Mouse (Mus musculus) forebrain, embryonic 10.5 days (tissue): ENCODE measurements around the gene Hdhd5. TPM values are rescaled to one million over a fixed set of nuclear protein-coding genes. Genes with fewer than 3 reads are reported as not detected.

Experiments used
- DNase-seq: peaks from one replicate; pipeline ENCODE4 v3.0.0-alpha.2; 2017; ENCODE audit warnings: low spot score; ENCODE audit errors: extremely low spot score
- H3K27ac ChIP-seq: fragments of 300-500 bp; sonication (generic); 2 replicates; pipeline ENCODE4 v1.5.1; 2016; ENCODE audit warnings: mild to moderate bottlenecking
- H3K27me3 ChIP-seq: fragments of 300-500 bp; sonication (generic); 2 replicates; pipeline ENCODE4 v1.6.1; 2016; ENCODE audit warnings: mild to moderate bottlenecking; ENCODE audit not compliant: poor library complexity, severe bottlenecking
- H3K36me3 ChIP-seq: fragments of 300-500 bp; sonication (generic); replicated peaks from 2 replicates; pipeline ENCODE4 v1.6.1; 2016; ENCODE audit warnings: mild to moderate bottlenecking, moderate library complexity
- H3K4me1 ChIP-seq: fragments of 300-500 bp; sonication (generic); 2 replicates; pipeline ENCODE4 v1.6.1; 2016
- H3K4me3 ChIP-seq: fragments of 300-500 bp; sonication (generic); 2 replicates; pipeline ENCODE4 v1.5.1; 2016; ENCODE audit warnings: mild to moderate bottlenecking, moderate library complexity
- H3K9me3 ChIP-seq: fragments of 300-500 bp; sonication (generic); 2 replicates; pipeline ENCODE4 v1.6.1; 2016; ENCODE audit warnings: mild to moderate bottlenecking, moderate library complexity
- WGBS: fragments of 180-500 bp; shearing (Covaris S2); methylation state at CpG from one replicate; pipeline ENCODE4 v1.1.7; 2016; 5-methylcytosine and 5-hydroxymethylcytosine counted together
- polyA plus RNA-seq: library from polyadenylated mRNA; unstranded; fragments of >200 nt; fragmentation: Nextera tagmentation; extraction: Ambion mirVana; gene quantifications from 2 replicates; pipeline ENCODE4 v1.2.1, GENCODE M21; 2016

Gene Hdhd5
- polyA plus RNA-seq, 1 experiment from 2014 or later, result 23.6 TPM

DNA sequence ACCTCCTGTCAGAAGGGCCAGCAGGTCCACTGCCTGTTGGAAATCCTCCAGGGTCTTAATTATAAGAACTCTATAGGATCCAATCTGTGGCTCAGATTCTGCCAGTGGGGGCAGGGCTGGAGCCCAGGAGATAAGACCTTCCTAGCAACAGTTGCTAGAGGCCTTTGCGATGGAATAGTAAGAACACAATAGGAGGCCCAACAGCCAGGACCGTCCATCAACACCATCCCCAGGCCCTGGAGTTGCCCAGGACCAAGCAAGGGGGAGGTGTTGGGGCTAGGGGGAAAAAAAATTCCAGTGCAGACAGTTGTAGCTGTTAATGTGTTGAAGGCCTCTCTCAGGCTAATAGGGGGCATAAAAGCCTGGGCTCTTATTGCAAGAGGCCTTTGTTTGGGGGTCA, 19.1 kb upstream of the Hdhd5 start:
- WGBS, result 12% methylated on average over 2 of the region's 2 CpGs

DNA sequence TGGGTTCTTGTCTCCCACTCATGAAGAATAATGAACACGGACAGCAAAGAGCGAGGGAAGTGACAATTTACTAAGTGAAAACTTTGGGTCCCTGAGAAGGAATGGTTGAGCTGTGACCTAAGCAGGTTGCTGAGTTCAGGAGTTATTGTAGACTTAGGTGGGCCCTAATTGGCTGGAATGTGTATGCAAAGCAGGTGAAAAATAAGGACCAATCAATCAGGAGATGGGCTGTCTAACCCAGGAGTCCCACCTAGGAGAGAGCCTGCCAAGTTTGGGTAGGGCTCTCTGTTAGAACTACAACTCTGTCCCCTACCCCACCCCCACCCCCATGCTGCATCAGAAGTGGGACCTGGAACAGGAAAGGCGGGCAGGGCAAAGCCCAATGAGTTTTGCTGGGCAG, 17.5 kb upstream of the Hdhd5 start:
- Histone ChIP-seq H3K4me1 (peaks cover 33% of the 10 kb centered on the region), H3K9me3 (no peaks in the 10 kb centered on the region), H3K27ac (no peak overlapping the region), H3K4me3 (no peak overlapping the region), H3K36me3 (no peaks in the 10 kb centered on the region), H3K27me3 (no peaks in the 10 kb centered on the region)
- 94% methylated on average over 3 of the region's 3 CpGs for WGBS
- no peak for DNase-seq

More for the DNA sequence above, 19.1 kb upstream of the Hdhd5 start:
- Histone ChIP-seq H3K27me3 (no peaks in the 10 kb centered on the region), H3K9me3 (no peaks in the 10 kb centered on the region), H3K4me3 (no peak overlapping the region), H3K36me3 (no peaks in the 10 kb centered on the region), H3K27ac (peak overlapping the region; percentile 82), H3K4me1 (peaks cover 39% of the 10 kb centered on the region)
- peak; percentile 44 for DNase-seq

DNA sequence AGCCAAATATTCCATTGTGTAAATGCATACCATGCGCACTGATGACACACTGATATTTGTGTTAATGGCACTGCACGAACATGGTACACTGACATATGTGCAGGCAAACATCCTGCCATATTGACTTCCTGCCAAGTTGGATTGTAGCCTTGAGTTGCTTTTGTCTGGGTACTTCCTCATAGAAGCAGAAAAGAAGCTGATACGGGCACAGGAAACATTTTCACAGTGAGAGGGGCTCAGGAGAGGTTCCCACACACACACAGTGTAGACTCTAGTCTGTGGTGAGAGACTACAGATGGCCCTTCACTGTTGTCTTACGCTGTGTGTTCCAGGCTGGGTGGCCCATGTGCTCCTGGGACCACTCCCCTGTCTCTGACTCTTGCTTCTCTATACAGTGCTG, 15.9 kb upstream of the Hdhd5 start:
- 93% methylated on average over 4 of the region's 4 CpGs for WGBS
- H3K4me1 ChIP-seq, result peaks cover 28% of the 10 kb centered on the region
- no peak overlapping the region for H3K4me3 ChIP-seq
- no peaks in the 10 kb centered on the region for H3K36me3 ChIP-seq
- H3K27me3 ChIP-seq, result no peaks in the 10 kb centered on the region
- H3K9me3 ChIP-seq, result no peaks in the 10 kb centered on the region
- H3K27ac ChIP-seq, result no peak overlapping the region
- DNase-seq, result no peak

GRCm38 (mm10) chr6:120546292-120546691, 15.2 kb upstream of the Hdhd5 start:
- Histone ChIP-seq H3K36me3 (no peaks in the 10 kb centered on the region), H3K4me3 (no peak overlapping the region), H3K4me1 (peaks cover 27% of the 10 kb centered on the region), H3K27ac (no peak overlapping the region), H3K27me3 (no peaks in the 10 kb centered on the region), H3K9me3 (no peaks in the 10 kb centered on the region)
- DNase-seq, result no peak
- WGBS, result 87% methylated on average over 3 of the region's 3 CpGs

- WGBS, result 8% methylated on average over 1 of the region's 1 CpGs
Measured at GRCm38 (mm10) chr6:120542061-120542460, 10.9 kb upstream of the Hdhd5 start.

GRCm38 (mm10) chr6:120541386-120541785, 10.3 kb upstream of the Hdhd5 start:
- H3K4me1 ChIP-seq, result peaks cover 21% of the 10 kb centered on the region
- H3K27ac ChIP-seq, result no peak overlapping the region
- 72% methylated on average over 2 of the region's 2 CpGs for WGBS
- DNase-seq, result no peak
- no peaks in the 10 kb centered on the region for H3K36me3 ChIP-seq
- no peaks in the 10 kb centered on the region for H3K27me3 ChIP-seq
- H3K4me3 ChIP-seq, result no peak overlapping the region
- H3K9me3 ChIP-seq, result no peaks in the 10 kb centered on the region

More at GRCm38 (mm10) chr6:120542061-120542460, 10.9 kb upstream of the Hdhd5 start:
- H3K4me3 ChIP-seq, result no peak overlapping the region
- no peak overlapping the region for H3K27ac ChIP-seq
- H3K36me3 ChIP-seq, result no peaks in the 10 kb centered on the region
- no peak for DNase-seq
- H3K9me3 ChIP-seq, result no peaks in the 10 kb centered on the region
- no peaks in the 10 kb centered on the region for H3K27me3 ChIP-seq
- peaks cover 21% of the 10 kb centered on the region for H3K4me1 ChIP-seq

DNA sequence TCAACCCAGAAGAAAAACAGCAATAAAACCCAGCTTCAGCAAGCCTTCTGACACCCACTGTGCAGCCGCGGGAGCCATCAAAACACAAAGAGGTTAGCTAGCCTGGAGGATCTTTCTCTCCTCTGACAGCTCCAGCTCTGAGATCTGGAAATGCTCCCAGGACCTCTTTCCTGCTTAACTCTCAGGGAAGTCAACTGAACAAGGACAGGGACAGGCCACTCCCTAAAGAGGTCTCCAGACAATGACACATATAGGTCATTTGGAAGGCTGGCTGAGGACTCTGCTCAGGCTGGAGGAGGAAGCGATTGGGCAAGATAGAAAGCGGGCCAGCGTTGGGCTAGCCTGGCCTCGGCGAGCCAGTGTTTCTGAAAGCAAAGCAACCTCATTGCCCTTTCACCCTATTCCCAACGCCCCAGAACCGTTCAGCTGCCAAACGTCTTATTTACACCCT, 8.7 kb upstream of the Hdhd5 start:
- peak overlapping the region; percentile 43 for H3K4me3 ChIP-seq
- peak overlapping the region; percentile 85 for H3K27ac ChIP-seq
- no peak for DNase-seq
- H3K4me1 ChIP-seq, result peaks cover 21% of the 10 kb centered on the region
- no peaks in the 10 kb centered on the region for H3K27me3 ChIP-seq
- 53% methylated on average over 10 of the region's 10 CpGs for WGBS
- H3K36me3 ChIP-seq, result no peaks in the 10 kb centered on the region
- no peaks in the 10 kb centered on the region for H3K9me3 ChIP-seq

- peak; percentile 92 for DNase-seq
- Histone ChIP-seq H3K27ac (peak overlapping the region; percentile 85), H3K27me3 (no peaks in the 10 kb centered on the region), H3K9me3 (no peaks in the 10 kb centered on the region), H3K36me3 (no peaks in the 10 kb centered on the region), H3K4me3 (peak overlapping the region; percentile 43), H3K4me1 (peaks cover 21% of the 10 kb centered on the region)
- 2% methylated on average over 16 of the region's 16 CpGs for WGBS
Measured at GRCm38 (mm10) chr6:120539132-120539759, 8.1 kb upstream of the Hdhd5 start.

DNA sequence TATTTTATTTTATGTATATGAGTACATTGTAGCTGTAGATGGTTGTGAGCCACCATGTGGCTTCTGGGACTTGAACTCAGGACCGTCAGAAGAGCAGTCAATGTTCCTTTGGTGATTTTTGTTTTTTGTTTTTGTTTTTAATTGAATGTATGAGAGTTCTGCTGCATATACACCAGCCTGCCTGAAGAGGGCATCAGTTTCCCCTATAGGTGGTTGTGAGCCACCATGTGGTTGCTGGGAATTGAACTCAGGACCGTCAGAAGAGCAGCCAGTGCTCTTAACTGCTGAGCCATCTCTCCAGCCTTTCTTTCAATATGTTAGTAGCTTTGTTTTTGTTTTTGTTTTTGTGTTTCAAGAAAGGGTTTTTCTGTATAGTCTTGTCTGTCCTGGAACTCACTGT, 5.2 kb upstream of the Hdhd5 start:
- 84% methylated on average over 2 of the region's 2 CpGs for WGBS
- DNase-seq, result no peak
- Histone ChIP-seq H3K9me3 (no peaks in the 10 kb centered on the region), H3K4me1 (peaks cover 24% of the 10 kb centered on the region), H3K36me3 (no peaks in the 10 kb centered on the region), H3K4me3 (no peak overlapping the region), H3K27me3 (0 out of 2 replicates have a peak, but pooled peaks cover 5% of the 10 kb centered on the region), H3K27ac (no peak overlapping the region)

- Histone ChIP-seq H3K9me3 (no peaks in the 10 kb centered on the region), H3K4me3 (peak overlapping the region; percentile 84; the same call in 1 of the 2 replicates), H3K36me3 (peaks cover 7% of the 10 kb centered on the region), H3K4me1 (peaks cover 36% of the 10 kb centered on the region), H3K27me3 (0 out of 2 replicates have a peak, but pooled peaks cover 5% of the 10 kb centered on the region), H3K27ac (no peak overlapping the region)
- WGBS, result 83% methylated on average over 1 of the region's 1 CpGs
- DNase-seq, result no peak
Measured at GRCm38 (mm10) chr6:120532594-120532993, 1.5 kb upstream of the Hdhd5 start.

DNA sequence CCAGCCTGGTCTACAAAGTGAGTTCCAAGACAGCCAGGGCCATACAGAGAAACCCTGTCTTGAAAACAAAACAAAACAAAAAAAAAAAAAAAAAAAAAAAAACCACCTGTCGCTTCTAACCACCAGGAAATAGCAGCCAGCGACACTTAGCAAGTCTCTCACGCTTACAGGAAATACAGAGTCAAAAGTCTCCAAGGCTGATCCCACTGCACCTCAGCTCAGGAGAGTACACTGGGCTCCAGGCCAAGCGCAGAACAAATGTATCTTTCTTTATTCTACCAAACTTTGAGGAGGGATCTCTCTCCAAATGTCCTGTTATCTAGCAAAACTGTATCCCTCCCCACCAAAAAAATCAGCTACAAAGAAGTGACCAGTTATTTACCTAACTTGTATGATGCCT, 2.0 kb downstream of the Hdhd5 start:
- no peaks in the 10 kb centered on the region for H3K9me3 ChIP-seq
- 0 out of 2 replicates have a peak, but pooled peaks cover 5% of the 10 kb centered on the region for H3K27me3 ChIP-seq
- peak overlapping the region; percentile 84; the same call in 1 of the 2 replicates for H3K4me3 ChIP-seq
- WGBS, result 94% methylated on average over 4 of the region's 4 CpGs
- H3K36me3 ChIP-seq, result peaks cover 14% of the 10 kb centered on the region
- no peak for DNase-seq
- H3K4me1 ChIP-seq, result peaks cover 36% of the 10 kb centered on the region
- H3K27ac ChIP-seq, result no peak overlapping the region

DNA sequence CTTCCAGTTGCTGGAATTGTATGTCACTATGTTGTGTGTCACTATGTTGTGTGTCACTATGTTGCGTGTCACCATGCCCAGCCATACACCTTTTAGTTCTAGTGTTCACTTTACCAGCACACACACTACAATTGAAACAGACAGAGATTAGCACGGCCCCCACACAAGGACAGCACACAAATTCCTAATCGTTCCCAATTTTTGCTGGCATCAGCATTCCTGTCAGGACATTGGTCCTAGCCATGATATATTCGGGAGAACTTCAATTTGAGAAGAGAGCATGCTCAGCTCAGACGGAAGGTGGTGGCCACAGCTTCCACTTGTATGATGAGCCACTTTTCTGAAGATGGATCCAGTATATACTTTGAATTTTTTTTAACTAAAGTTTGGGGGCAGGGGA, 6.3 kb downstream of the Hdhd5 start:
- Histone ChIP-seq H3K27ac (no peak overlapping the region), H3K9me3 (no peaks in the 10 kb centered on the region), H3K4me1 (peaks cover 16% of the 10 kb centered on the region), H3K4me3 (no peak overlapping the region), H3K27me3 (no peaks in the 10 kb centered on the region), H3K36me3 (peaks cover 51% of the 10 kb centered on the region)
- 94% methylated on average over 5 of the region's 5 CpGs for WGBS
- no peak for DNase-seq

- no peak for DNase-seq
- H3K36me3 ChIP-seq, result peaks cover 74% of the 10 kb centered on the region
- H3K27ac ChIP-seq, result no peak overlapping the region
- 86% methylated on average over 5 of the region's 5 CpGs for whole genome bisulfite sequencing
- no peaks in the 10 kb centered on the region for H3K4me1 ChIP-seq
- no peak overlapping the region for H3K4me3 ChIP-seq
- H3K9me3 ChIP-seq, result no peaks in the 10 kb centered on the region
- no peaks in the 10 kb centered on the region for H3K27me3 ChIP-seq
Measured at GRCm38 (mm10) chr6:120519647-120520046, 11.5 kb downstream of the Hdhd5 start.
